Mouse (Mus musculus) erythroblast, embryonic 14.5 days (primary cell): ENCODE results near the gene AC134908.4. TPM values are rescaled to one million over a fixed set of nuclear protein-coding genes. Genes with fewer than 3 reads are reported as not detected.

Experiments used
- H3K27me3 ChIP-seq: 2 replicates; pipeline ENCODE4 v1.6.1; 2012; ENCODE audit warnings: inconsistent platforms; ENCODE audit not compliant: control insufficient read depth
- H3K36me3 ChIP-seq: 2 replicates; pipeline ENCODE4 v1.6.1; 2012; ENCODE audit warnings: mild to moderate bottlenecking, inconsistent platforms; ENCODE audit not compliant: control insufficient read depth
- H3K4me1 ChIP-seq: 2 replicates; pipeline ENCODE4 v1.6.1; 2012; ENCODE audit warnings: inconsistent platforms; ENCODE audit not compliant: control insufficient read depth
- H3K4me3 ChIP-seq: replicated peaks from 2 replicates; pipeline ENCODE3; 2012; ENCODE audit warnings: moderate library complexity, mild to moderate bottlenecking, inconsistent platforms
- H3K9me3 ChIP-seq: 2 replicates; pipeline ENCODE4 v1.6.1; 2012; ENCODE audit warnings: low read length, inconsistent platforms, mixed read lengths; ENCODE audit not compliant: control insufficient read depth
- GATA1 ChIP-seq: IDR thresholded peaks from 2 replicates; pipeline ENCODE4 v1.6.1; 2012; ENCODE audit warnings: low read length, inconsistent platforms, mixed read lengths
- TAL1 ChIP-seq: IDR thresholded peaks from 3 replicates; pipeline ENCODE4 v1.6.1; 2012; ENCODE audit warnings: low read length, inconsistent platforms, mixed read lengths
- polyA plus RNA-seq: library from polyadenylated mRNA; stranded (reverse); fragments of >175 nt; gene quantifications from 2 replicates; pipeline ENCODE4 v1.2.3, GENCODE M21; 2012

AC134908.4 gene
- polyA plus RNA-seq, 1 experiment, result not detected

DNA sequence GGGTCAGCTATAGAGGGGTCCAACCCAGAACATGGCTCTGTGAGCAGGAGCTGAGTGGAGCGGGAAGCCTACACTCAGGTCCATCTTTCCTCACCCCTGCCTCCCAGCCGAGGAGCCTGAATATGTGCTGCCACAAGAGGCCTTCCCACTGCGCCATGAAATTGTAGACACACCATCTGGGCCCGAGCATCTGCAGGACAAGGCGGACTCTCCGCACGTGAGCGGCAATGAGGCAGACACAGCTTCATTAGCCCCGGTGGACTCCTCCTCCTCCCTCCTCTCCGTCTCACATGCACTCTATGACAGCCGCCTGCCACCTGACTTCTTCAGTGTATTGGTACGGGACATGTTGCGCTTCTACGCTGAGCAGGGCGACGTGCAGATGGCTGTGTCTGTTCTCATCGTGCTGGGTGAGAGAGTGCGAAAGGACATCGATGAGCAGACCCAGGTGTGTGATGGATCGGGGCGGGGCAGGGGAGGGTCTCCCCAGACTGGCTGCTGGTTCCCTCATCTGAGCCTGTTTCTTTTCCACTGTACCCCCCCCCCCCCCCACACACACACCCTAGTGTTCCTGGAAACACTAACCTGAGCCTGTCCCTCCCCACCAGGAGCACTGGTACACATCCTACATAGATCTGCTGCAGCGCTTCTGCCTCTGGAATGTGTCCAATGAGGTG lies 32.2 kb upstream of the AC134908.4 start:
- TF ChIP-seq GATA1, result no peak
- TF ChIP-seq TAL1, result no peak
- Histone ChIP-seq H3K9me3 (no peaks in the 10 kb centered on the region), H3K4me1 (peaks cover 93% of the 10 kb centered on the region), H3K27me3 (peaks cover 2% of the 10 kb centered on the region), H3K36me3 (peaks cover 64% of the 10 kb centered on the region), H3K4me3 (no peak overlapping the region)

DNA sequence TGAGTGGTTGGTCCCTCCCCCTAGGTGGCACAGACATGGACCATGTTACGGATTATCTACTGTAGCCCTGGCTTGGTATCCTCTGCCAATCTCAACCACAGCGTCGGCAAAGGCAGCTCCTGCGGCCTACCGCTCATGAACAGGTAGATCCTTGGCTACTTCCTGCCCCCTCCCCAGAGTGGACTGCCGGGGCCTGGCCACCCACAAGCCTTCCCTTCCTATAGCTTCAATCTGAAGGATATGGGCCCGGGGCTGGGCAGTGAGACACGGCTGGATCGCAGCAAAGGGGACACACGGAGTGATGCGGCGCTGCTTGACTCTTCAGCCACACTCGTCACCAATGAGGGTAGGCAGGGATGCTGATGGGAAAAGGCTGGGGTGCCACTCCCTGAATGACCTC lies 31.6 kb upstream of the AC134908.4 start:
- Histone ChIP-seq H3K4me1 (peaks cover 91% of the 10 kb centered on the region), H3K27me3 (peaks cover 8% of the 10 kb centered on the region), H3K36me3 (peaks cover 64% of the 10 kb centered on the region), H3K4me3 (no peak overlapping the region), H3K9me3 (no peaks in the 10 kb centered on the region)
- TF ChIP-seq GATA1 (no peak), TAL1 (no peak)

DNA sequence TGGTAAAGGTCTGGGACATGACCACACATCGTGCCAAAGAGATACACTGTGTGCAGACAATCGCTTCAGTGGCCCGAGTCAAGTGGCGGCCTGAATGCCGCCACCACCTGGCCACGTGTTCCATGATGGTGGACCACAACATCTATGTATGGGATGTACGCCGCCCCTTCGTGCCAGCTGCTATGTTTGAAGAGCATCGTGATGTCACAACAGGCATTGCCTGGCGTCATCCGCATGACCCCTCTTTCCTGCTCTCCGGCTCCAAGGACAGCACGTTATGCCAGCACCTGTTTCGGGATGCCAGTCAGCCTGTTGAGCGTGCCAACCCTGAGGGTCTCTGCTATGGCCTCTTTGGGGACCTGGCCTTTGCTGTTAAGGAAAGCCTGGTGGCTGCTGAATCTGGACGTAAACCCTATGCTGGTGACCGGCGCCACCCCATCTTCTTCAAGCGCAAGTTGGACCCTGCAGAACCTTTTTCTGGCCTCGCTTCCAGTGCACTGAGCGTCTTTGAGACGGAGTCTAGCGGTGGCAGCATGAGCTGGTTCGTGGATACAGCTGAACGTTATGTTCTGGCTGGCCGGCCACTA lies 30.6 kb upstream of the AC134908.4 start:
- Histone ChIP-seq H3K4me3 (no peak overlapping the region), H3K4me1 (peaks cover 81% of the 10 kb centered on the region), H3K27me3 (peaks cover 17% of the 10 kb centered on the region), H3K9me3 (no peaks in the 10 kb centered on the region), H3K36me3 (peaks cover 55% of the 10 kb centered on the region)
- TF ChIP-seq TAL1, result no peak

DNA sequence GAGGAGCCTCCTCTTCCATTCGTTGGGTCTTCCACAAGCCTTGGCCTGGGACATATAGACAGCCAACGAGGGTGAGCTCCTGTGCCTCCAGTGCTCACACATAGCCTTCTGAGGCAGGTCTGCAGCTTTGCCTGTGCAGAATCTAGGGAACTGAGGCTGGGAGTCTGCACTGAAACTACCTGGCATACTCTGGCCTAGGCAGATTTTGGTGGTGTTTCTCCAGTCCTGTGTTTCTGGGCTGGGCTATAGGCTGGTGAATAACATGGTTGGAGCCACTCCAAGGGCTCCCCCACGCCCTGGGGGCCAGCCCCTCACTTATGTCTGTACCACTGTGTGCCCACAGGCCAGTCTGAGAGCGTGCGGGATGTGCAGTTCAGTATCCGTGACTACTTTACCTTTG lies 29.9 kb upstream of the AC134908.4 start:
- Histone ChIP-seq H3K9me3 (no peaks in the 10 kb centered on the region), H3K4me1 (peaks cover 74% of the 10 kb centered on the region), H3K27me3 (peaks cover 24% of the 10 kb centered on the region), H3K4me3 (peak overlapping the region; percentile 73), H3K36me3 (peaks cover 47% of the 10 kb centered on the region)
- TF ChIP-seq TAL1 (no peak), GATA1 (no peak)

- no peak for TF ChIP-seq TAL1
- TF ChIP-seq GATA1, result no peak
- Histone ChIP-seq H3K4me3 (peak overlapping the region; percentile 73), H3K27me3 (peaks cover 32% of the 10 kb centered on the region), H3K9me3 (no peaks in the 10 kb centered on the region), H3K4me1 (peaks cover 70% of the 10 kb centered on the region), H3K36me3 (peaks cover 39% of the 10 kb centered on the region)
Measured at GRCm38 (mm10) chr17:25824362-25825142, 29.1 kb upstream of the AC134908.4 start.

GRCm38 (mm10) chr17:25823452-25823851 lies 28.0 kb upstream of the AC134908.4 start, which contains the start of gene Wdr24:
TSS of gene Wdr24 (plus strand) at chr17:25823627.
- H3K9me3 ChIP-seq, result no peaks in the 10 kb centered on the region
- peaks cover 66% of the 10 kb centered on the region for H3K4me1 ChIP-seq

GRCm38 (mm10) chr17:25818851-25819780 lies 23.7 kb upstream of the AC134908.4 start:
- Histone ChIP-seq H3K36me3 (no peaks in the 10 kb centered on the region), H3K27me3 (peaks cover 80% of the 10 kb centered on the region), H3K4me3 (peak overlapping the region; percentile 7), H3K9me3 (no peaks in the 10 kb centered on the region), H3K4me1 (peaks cover 26% of the 10 kb centered on the region)
- TF ChIP-seq TAL1, result no peak
- TF ChIP-seq GATA1, result no peak

More at GRCm38 (mm10) chr17:25823452-25823851, 28.0 kb upstream of the AC134908.4 start, which contains the start of gene Wdr24:
- Histone ChIP-seq H3K27me3 (peaks cover 43% of the 10 kb centered on the region), H3K36me3 (peaks cover 34% of the 10 kb centered on the region), H3K4me3 (peak within 1 kb of the TSS; percentile 73)
- TF ChIP-seq GATA1, result no peak
- TF ChIP-seq TAL1, result no peak

GRCm38 (mm10) chr17:25817662-25818061 lies 22.2 kb upstream of the AC134908.4 start:
- H3K27me3 ChIP-seq, result peaks cover 90% of the 10 kb centered on the region
- no peak overlapping the region for H3K4me3 ChIP-seq
- H3K4me1 ChIP-seq, result peaks cover 13% of the 10 kb centered on the region
- H3K36me3 ChIP-seq, result no peaks in the 10 kb centered on the region
- no peak for TF ChIP-seq GATA1
- TF ChIP-seq TAL1, result no peak
- H3K9me3 ChIP-seq, result no peaks in the 10 kb centered on the region
